In the genomic region with DNA sequence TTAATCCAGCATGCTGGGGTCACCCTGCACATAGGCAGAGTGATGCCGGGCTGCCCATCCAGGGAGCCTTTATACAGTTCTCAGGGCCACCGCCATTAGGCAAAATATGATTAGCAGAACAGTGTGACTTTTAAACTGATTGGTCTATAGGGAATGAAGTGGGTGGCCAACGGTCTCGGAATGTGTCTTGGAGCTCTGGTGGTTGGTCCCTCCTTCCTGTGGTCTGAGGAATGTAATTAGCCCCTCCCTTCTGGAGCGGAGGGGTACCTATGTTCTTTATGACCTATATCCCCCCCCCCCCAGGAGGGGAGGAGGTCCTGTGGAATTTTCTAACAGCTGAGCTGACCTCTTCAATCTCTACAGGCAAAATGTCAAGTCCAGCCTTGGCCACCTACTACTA, we compare ENCODE assay signal across 25 mouse cellular contexts.
"Had no signal": no experiment of that assay in that cellular context is flagged by ENCODE, and none has a peak within 500 bp of the region (broad histone marks: within the 10 kb centered on the region; RNA-seq: fewer than 3 reads in every experiment).

No protein-coding gene starts in this region.

- ATAC-seq: hindbrain, postnatal 0 days; intestine, embryonic 16.5 days; liver, embryonic 12.5 days had no signal

- H3K4me3 ChIP-seq: heart, embryonic 10.5 days; heart, embryonic 12.5 days; hindbrain, embryonic 13.5 days; hindbrain, embryonic 15.5 days; kidney, embryonic 15.5 days; limb, embryonic 13.5 days; limb, embryonic 15.5 days; liver, embryonic 12.5 days had no signal

- DNase-seq: gastrocnemius, postnatal 14 days; gastrocnemius, postnatal 36 days; heart, adult 18-20 months; heart, postnatal 10 days; heart, postnatal 36 days; kidney, adult 11 months; kidney, adult 2 months; kidney, adult 9 months; kidney, postnatal 14 days; kidney, postnatal 36 days; layer of hippocampus, adult 9-11 months; layer of hippocampus, postnatal 36 days; left cerebral cortex, postnatal 4 days had no signal

- H3K4me2 ChIP-seq: heart, embryonic 12.5 days; hindbrain, embryonic 13.5 days; hindbrain, embryonic 15.5 days; kidney, embryonic 15.5 days; limb, embryonic 13.5 days; limb, embryonic 15.5 days; liver, embryonic 12.5 days had no signal

- H3K9ac ChIP-seq: heart, embryonic 12.5 days; hindbrain, embryonic 13.5 days; hindbrain, embryonic 15.5 days; kidney, embryonic 15.5 days; limb, embryonic 13.5 days; limb, embryonic 15.5 days; liver, embryonic 12.5 days; liver, embryonic 14.5 days had no signal

- H3K36me3 ChIP-seq: hindbrain, embryonic 13.5 days; hindbrain, embryonic 15.5 days; limb, embryonic 15.5 days had no signal

- H3K9me3 ChIP-seq: hindbrain, embryonic 13.5 days; hindbrain, embryonic 15.5 days; limb, embryonic 15.5 days; liver, embryonic 12.5 days had no signal

- H3K27me3 ChIP-seq: heart, embryonic 12.5 days; hindbrain, embryonic 13.5 days; hindbrain, embryonic 15.5 days; kidney, embryonic 15.5 days; limb, embryonic 13.5 days; limb, embryonic 15.5 days; liver, embryonic 12.5 days had no signal

- H3K27ac ChIP-seq: heart, embryonic 10.5 days; hindbrain, embryonic 13.5 days; hindbrain, embryonic 15.5 days; hindbrain, postnatal 0 days; kidney, embryonic 15.5 days; kidney, postnatal 0 days; limb, embryonic 15.5 days; liver, embryonic 12.5 days; liver, embryonic 14.5 days had no signal

- H3K4me1 ChIP-seq: heart, embryonic 10.5 days; hindbrain, embryonic 13.5 days; hindbrain, embryonic 15.5 days; limb, embryonic 15.5 days; liver, embryonic 12.5 days had no signal
